Mouse (Mus musculus) midbrain, embryonic 13.5 days (tissue): ENCODE measurements at regions not wholly inside any gene's neighbourhood (a gene's known extent, or its start where the extent isn't known, plus 50 kb on each side); places are given as distances from the start of the nearest gene placed in this dataset.
A peak's percentile ranks its signal among the peaks of the same experiment; 100 is the strongest.

Experiments
- ATAC-seq: fragments of 200-750 bp; cut with Nextera tagmentation; 2 replicates; pipeline ENCODE4 v1.8.0; 2017; ENCODE audit warnings: mild to moderate bottlenecking, moderate TSS enrichment, moderate library complexity
- H3K27ac ChIP-seq: fragments of 300-500 bp; sonication (generic); 2 replicates; pipeline ENCODE4 v1.5.1; 2015; ENCODE audit warnings: inconsistent platforms, mild to moderate bottlenecking, moderate library complexity
- H3K27me3 ChIP-seq: fragments of 300-500 bp; sonication (generic); 2 replicates; pipeline ENCODE4 v1.6.1; 2015; ENCODE audit warnings: mild to moderate bottlenecking, inconsistent platforms
- H3K36me3 ChIP-seq: fragments of 300-500 bp; sonication (generic); 2 replicates; pipeline ENCODE4 v1.6.1; 2015; ENCODE audit warnings: mild to moderate bottlenecking, inconsistent platforms
- H3K4me1 ChIP-seq: fragments of 300-500 bp; sonication (generic); replicated peaks from 2 replicates; pipeline ENCODE4 v1.6.1; 2015; ENCODE audit warnings: inconsistent platforms
- H3K4me2 ChIP-seq: fragments of 300-500 bp; sonication (generic); replicated peaks from 2 replicates; pipeline ENCODE4 v1.6.1; 2015; ENCODE audit warnings: moderate library complexity, mild to moderate bottlenecking, inconsistent platforms
- H3K4me3 ChIP-seq: fragments of 300-500 bp; sonication (generic); replicated peaks from 2 replicates; pipeline ENCODE4 v1.5.1; 2015; ENCODE audit warnings: mild to moderate bottlenecking, inconsistent platforms
- H3K9ac ChIP-seq: fragments of 300-500 bp; sonication (generic); replicated peaks from 2 replicates; pipeline ENCODE4 v1.6.1; 2015; ENCODE audit warnings: mild to moderate bottlenecking, inconsistent platforms
- H3K9me3 ChIP-seq: fragments of 300-500 bp; sonication (generic); 2 replicates; pipeline ENCODE4 v1.6.1; 2016; ENCODE audit warnings: mild to moderate bottlenecking, inconsistent platforms
- WGBS: fragments of 180-500 bp; shearing (Covaris S2); methylation state at CpG from one replicate; pipeline ENCODE4 v1.1.7; 2015; 5-methylcytosine and 5-hydroxymethylcytosine counted together

- ATAC-seq: no peak
- no peaks in the 10 kb centered on the region for H3K27me3 ChIP-seq
- no peak overlapping the region for H3K4me3 ChIP-seq
- H3K36me3 ChIP-seq: no peaks in the 10 kb centered on the region
- H3K9ac ChIP-seq: no peak overlapping the region
- no peaks in the 10 kb centered on the region for H3K4me1 ChIP-seq
- no peak overlapping the region for H3K27ac ChIP-seq
- H3K9me3 ChIP-seq: no peaks in the 10 kb centered on the region
- no peak overlapping the region for H3K4me2 ChIP-seq
- WGBS: 86% methylated on average over 1 of the region's 1 CpGs
These were observed 759.9 kb upstream of the Fam160b2 start for GRCm38 (mm10) chr14:71359581-71359980.

- H3K27ac ChIP-seq: no peak overlapping the region
- no peaks in the 10 kb centered on the region for H3K9me3 ChIP-seq
- no peaks in the 10 kb centered on the region for H3K4me1 ChIP-seq
- H3K4me2 ChIP-seq: no peak overlapping the region
- H3K4me3 ChIP-seq: no peak overlapping the region
- no peak overlapping the region for H3K9ac ChIP-seq
- no peaks in the 10 kb centered on the region for H3K36me3 ChIP-seq
- no peak for ATAC-seq
- WGBS: 85% methylated on average over 5 of the region's 5 CpGs
- no peaks in the 10 kb centered on the region for H3K27me3 ChIP-seq
These were observed 738.6 kb upstream of the Fam160b2 start for GRCm38 (mm10) chr14:71338219-71338618.

GRCm38 (mm10) chr14:71336906-71337305 lies 737.3 kb upstream of the Fam160b2 start:
- Histone ChIP-seq H3K4me3 (no peak overlapping the region), H3K9me3 (no peaks in the 10 kb centered on the region), H3K36me3 (no peaks in the 10 kb centered on the region), H3K27ac (no peak overlapping the region), H3K27me3 (no peaks in the 10 kb centered on the region), H3K4me1 (no peaks in the 10 kb centered on the region), H3K4me2 (no peak overlapping the region), H3K9ac (no peak overlapping the region)
- WGBS: 93% methylated on average over 3 of the region's 3 CpGs
- ATAC-seq: no peak

- no peaks in the 10 kb centered on the region for H3K27me3 ChIP-seq
- H3K36me3 ChIP-seq: no peaks in the 10 kb centered on the region
- ATAC-seq: no peak
- no peak overlapping the region for H3K4me2 ChIP-seq
- H3K4me3 ChIP-seq: no peak overlapping the region
- H3K4me1 ChIP-seq: no peaks in the 10 kb centered on the region
- no peaks in the 10 kb centered on the region for H3K9me3 ChIP-seq
- H3K27ac ChIP-seq: no peak overlapping the region
- WGBS: 97% methylated on average over 1 of the region's 1 CpGs
- no peak overlapping the region for H3K9ac ChIP-seq
These were observed 734.4 kb upstream of the Fam160b2 start for GRCm38 (mm10) chr14:71334022-71334421.

- WGBS: 58% methylated on average over 5 of the region's 5 CpGs
- Histone ChIP-seq H3K27me3 (no peaks in the 10 kb centered on the region), H3K4me2 (no peak overlapping the region), H3K36me3 (no peaks in the 10 kb centered on the region), H3K27ac (no peak overlapping the region), H3K9me3 (no peaks in the 10 kb centered on the region; the same call in 1 of the 2 replicates), H3K4me1 (no peaks in the 10 kb centered on the region), H3K4me3 (no peak overlapping the region), H3K9ac (no peak overlapping the region)
- ATAC-seq: no peak
These were observed 730.4 kb upstream of the Fam160b2 start for GRCm38 (mm10) chr14:71329862-71330630.

DNA sequence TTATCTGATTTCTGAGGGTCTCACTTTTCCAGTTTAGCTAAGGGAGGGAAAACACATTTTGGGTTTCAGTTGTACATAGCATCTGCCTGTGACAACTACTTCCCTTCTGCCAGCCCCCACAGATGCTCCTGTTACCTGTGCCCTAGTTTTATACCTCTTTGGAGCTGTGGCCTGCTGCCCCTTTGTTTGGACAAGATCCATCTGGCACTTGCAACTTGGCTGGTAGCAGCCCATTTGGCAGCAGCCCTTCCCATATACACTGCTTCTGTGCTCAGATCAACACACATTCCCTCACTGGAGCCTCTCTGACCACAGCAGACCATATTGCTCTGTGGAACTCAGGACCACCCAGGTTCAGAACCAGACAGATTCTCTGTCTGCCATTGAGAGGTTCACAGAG lies 728.0 kb upstream of the Fam160b2 start:
- Histone ChIP-seq H3K9me3 (no peaks in the 10 kb centered on the region; the same call in 1 of the 2 replicates), H3K27ac (no peak overlapping the region), H3K4me2 (no peak overlapping the region), H3K9ac (no peak overlapping the region), H3K36me3 (no peaks in the 10 kb centered on the region), H3K4me1 (no peaks in the 10 kb centered on the region), H3K27me3 (no peaks in the 10 kb centered on the region), H3K4me3 (no peak overlapping the region)
- no peak for ATAC-seq

GRCm38 (mm10) chr14:71326521-71327105 lies 727.0 kb upstream of the Fam160b2 start:
- H3K27ac ChIP-seq: no peak overlapping the region
- no peak overlapping the region for H3K4me3 ChIP-seq
- ATAC-seq: no peak

GRCm38 (mm10) chr14:71315228-71315627 lies 715.6 kb upstream of the Fam160b2 start:
- Histone ChIP-seq H3K36me3 (no peaks in the 10 kb centered on the region), H3K27ac (no peak overlapping the region), H3K27me3 (no peaks in the 10 kb centered on the region), H3K9me3 (no peaks in the 10 kb centered on the region), H3K4me2 (no peak overlapping the region), H3K4me1 (no peaks in the 10 kb centered on the region), H3K9ac (no peak overlapping the region), H3K4me3 (no peak overlapping the region)
- ATAC-seq: no peak
- 57% methylated on average over 3 of the region's 3 CpGs for WGBS

More at GRCm38 (mm10) chr14:71326521-71327105, 727.0 kb upstream of the Fam160b2 start:
- H3K9ac ChIP-seq: no peak overlapping the region
- no peaks in the 10 kb centered on the region for H3K27me3 ChIP-seq
- no peak overlapping the region for H3K4me2 ChIP-seq
- no peaks in the 10 kb centered on the region; the same call in 1 of the 2 replicates for H3K9me3 ChIP-seq
- H3K36me3 ChIP-seq: no peaks in the 10 kb centered on the region
- WGBS: 86% methylated on average over 2 of the region's 2 CpGs
- H3K4me1 ChIP-seq: no peaks in the 10 kb centered on the region

- Histone ChIP-seq H3K9ac (no peak overlapping the region), H3K4me1 (no peaks in the 10 kb centered on the region), H3K4me3 (no peak overlapping the region), H3K4me2 (no peak overlapping the region), H3K27me3 (no peaks in the 10 kb centered on the region), H3K36me3 (no peaks in the 10 kb centered on the region), H3K9me3 (no peaks in the 10 kb centered on the region), H3K27ac (no peak overlapping the region)
- no peak for ATAC-seq
- WGBS: 67% methylated on average over 6 of the region's 6 CpGs
These were observed 700.1 kb upstream of the Fam160b2 start for GRCm38 (mm10) chr14:71299755-71300154.

DNA sequence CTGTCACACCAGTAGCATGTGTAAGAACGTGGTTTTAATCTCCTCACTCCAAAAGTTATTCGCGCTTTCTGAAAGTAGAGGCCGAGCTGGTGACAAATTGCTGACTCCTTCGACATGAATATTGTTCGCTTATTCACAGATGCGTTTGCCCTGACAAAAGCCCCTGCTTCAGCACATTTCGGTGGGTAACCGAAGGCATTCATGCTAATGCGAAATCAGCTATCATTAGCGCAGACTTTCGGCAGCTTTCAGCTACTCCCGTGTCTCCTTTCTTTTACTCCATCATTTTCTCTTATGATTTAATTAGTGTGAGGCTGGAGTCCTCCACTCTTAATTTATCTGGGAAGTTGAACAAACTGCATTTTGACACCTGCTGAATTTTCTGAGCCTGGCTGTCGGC lies 681.9 kb upstream of the Fam160b2 start:
- peaks cover 3% of the 10 kb centered on the region; the same call in 1 of the 2 replicates for H3K27me3 ChIP-seq
- peaks cover 2% of the 10 kb centered on the region for H3K4me1 ChIP-seq
- ATAC-seq: no peak
- no peak overlapping the region for H3K27ac ChIP-seq
- no peak overlapping the region for H3K9ac ChIP-seq
- no peaks in the 10 kb centered on the region for H3K36me3 ChIP-seq
- no peaks in the 10 kb centered on the region for H3K9me3 ChIP-seq
- H3K4me2 ChIP-seq: no peak overlapping the region
- H3K4me3 ChIP-seq: no peak overlapping the region
- 67% methylated on average over 14 of the region's 14 CpGs for WGBS

DNA sequence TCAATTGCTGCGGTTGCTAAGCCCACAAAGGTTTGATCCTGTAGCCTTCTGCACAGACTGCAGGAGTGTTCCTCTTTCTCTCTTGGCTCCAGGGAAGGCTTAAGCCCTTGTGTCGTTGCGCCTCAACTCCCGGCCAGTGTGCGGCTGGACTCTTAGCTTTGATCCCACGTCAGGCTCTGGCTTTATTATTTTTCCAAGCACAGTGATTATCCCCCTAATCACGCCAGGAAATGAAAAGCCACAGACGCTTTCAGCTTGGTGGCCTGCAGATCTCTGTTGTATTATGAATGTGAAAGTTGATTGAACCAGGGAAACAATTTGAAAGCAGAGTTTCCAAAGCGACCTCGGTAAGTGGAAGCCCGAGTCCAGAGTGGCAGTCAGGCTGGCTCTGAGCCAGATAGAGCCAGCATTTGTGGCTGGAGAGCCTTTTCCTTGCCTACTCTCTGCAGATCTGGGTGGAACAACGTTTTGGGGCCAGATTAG lies 676.7 kb upstream of the Fam160b2 start:
- Histone ChIP-seq H3K4me2 (peak overlapping the region; percentile 20), H3K27ac (peak overlapping the region; percentile 64), H3K36me3 (no peaks in the 10 kb centered on the region), H3K9ac (no peak overlapping the region), H3K27me3 (peaks cover 7% of the 10 kb centered on the region; the same call in 1 of the 2 replicates), H3K9me3 (no peaks in the 10 kb centered on the region), H3K4me3 (no peak overlapping the region), H3K4me1 (peaks cover 14% of the 10 kb centered on the region)
- WGBS: 13% methylated on average over 12 of the region's 12 CpGs
- ATAC-seq: peak; percentile 91

DNA sequence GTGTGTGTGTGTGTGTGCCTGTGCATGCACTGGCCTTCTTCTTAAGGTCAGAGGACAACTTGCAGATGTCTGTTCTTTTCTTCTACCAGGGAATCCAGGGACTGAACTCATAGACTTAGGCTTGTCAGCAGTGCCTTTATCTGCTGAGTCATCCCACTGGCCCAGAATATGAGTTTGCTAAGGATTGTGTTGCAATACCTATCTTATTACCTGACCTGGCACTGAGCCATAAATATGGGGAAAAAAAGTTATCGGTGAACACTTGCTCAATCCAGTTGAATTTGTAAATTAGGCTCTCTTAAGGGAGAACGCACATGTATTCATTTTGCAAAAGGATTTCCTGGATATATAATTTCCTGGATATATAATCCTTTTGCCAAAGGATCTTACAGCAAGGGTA lies 672.8 kb upstream of the Fam160b2 start:
- 94% methylated on average over 2 of the region's 2 CpGs for WGBS
- no peaks in the 10 kb centered on the region for H3K36me3 ChIP-seq

More for the DNA sequence above, 672.8 kb upstream of the Fam160b2 start:
- no peak overlapping the region for H3K4me3 ChIP-seq
- peaks cover 7% of the 10 kb centered on the region; the same call in 1 of the 2 replicates for H3K27me3 ChIP-seq
- peaks cover 14% of the 10 kb centered on the region for H3K4me1 ChIP-seq
- no peaks in the 10 kb centered on the region for H3K9me3 ChIP-seq
- no peak overlapping the region for H3K27ac ChIP-seq
- ATAC-seq: no peak
- no peak overlapping the region for H3K9ac ChIP-seq
- no peak overlapping the region for H3K4me2 ChIP-seq
